Mouse (Mus musculus) left cerebral cortex, adult 6 months (tissue): Measurements from ENCODE around the gene Olfr1404. TPM values are rescaled to one million over a fixed set of nuclear protein-coding genes. Genes with fewer than 3 reads are reported as not detected.

Experiments
- long read RNA-seq, 2 experiments: library from polyadenylated mRNA; unstranded; transcript quantifications; one replicate each; pipeline ENCODE4 v2.0.0; 2019 to 2020
- polyA plus RNA-seq: library from polyadenylated mRNA; unstranded; fragments of <200 nt; fragmentation: Nextera tagmentation; gene quantifications from 2 replicates; pipeline ENCODE4 v1.2.3, GENCODE M21; 2021

Olfr1404 gene
- polyA plus RNA-seq, result not detected in 2 replicates
- long read RNA-seq, experiment 1, result 0 reads
- long read RNA-seq, experiment 2, result 0 reads

GRCm38 (mm10) chr1:173212092-173212491 is at the start of gene Olfr1404:
Olfr1404 (plus strand) TSS chr1:173212392.

GRCm38 (mm10) chr1:173190540-173190939 is 21.7 kb upstream of the Olfr1404 start, which contains the start of gene Olfr1406:
Olfr1406 (minus strand) TSS chr1:173190640.

GRCm38 (mm10) chr1:173197508-173197907 is 14.7 kb upstream of the Olfr1404 start, which contains the start of gene Olfr218:
Olfr218 (plus strand) TSS chr1:173197808.

GRCm38 (mm10) chr1:173227081-173227480 is 14.9 kb downstream of the Olfr1404 start, which contains the start of gene Fcer1a:
Fcer1a (minus strand) TSS chr1:173227214.

GRCm38 (mm10) chr1:173265701-173266100 is 53.5 kb downstream of the Olfr1404 start, which contains the start of gene Olfr418:
Olfr418 (plus strand) TSS chr1:173266001.

Other genes starting within 250 kb of the Olfr1404 start
- gene Olfr1408, start 75.0 kb upstream of the Olfr1404 start, polyA plus RNA-seq, result not detected in 2 replicates
- gene Olfr1406, start 21.8 kb upstream of the Olfr1404 start, polyA plus RNA-seq, result not detected in 2 replicates
- not detected in 2 replicates for gene Olfr218, start 14.6 kb upstream of the Olfr1404 start, polyA plus RNA-seq
- not detected in 2 replicates for gene Fcer1a, start 14.8 kb downstream of the Olfr1404 start, polyA plus RNA-seq
- not detected in 2 replicates for gene Olfr418, start 53.6 kb downstream of the Olfr1404 start, polyA plus RNA-seq
- gene Mptx2, start 65.4 kb downstream of the Olfr1404 start, polyA plus RNA-seq, result not detected in 2 replicates
- gene Ackr1, start 121.4 kb downstream of the Olfr1404 start, polyA plus RNA-seq, result 13.2 and 18.5 TPM in 2 replicates
- gene Aim2, start 138.5 kb downstream of the Olfr1404 start, polyA plus RNA-seq, result 1.4 and 2.0 TPM in 2 replicates
- gene Cadm3, start 155.3 kb downstream of the Olfr1404 start, polyA plus RNA-seq, result 176 and 337 TPM in 2 replicates